ENCODE assay signal across 17 mouse cellular contexts in the genomic region with DNA sequence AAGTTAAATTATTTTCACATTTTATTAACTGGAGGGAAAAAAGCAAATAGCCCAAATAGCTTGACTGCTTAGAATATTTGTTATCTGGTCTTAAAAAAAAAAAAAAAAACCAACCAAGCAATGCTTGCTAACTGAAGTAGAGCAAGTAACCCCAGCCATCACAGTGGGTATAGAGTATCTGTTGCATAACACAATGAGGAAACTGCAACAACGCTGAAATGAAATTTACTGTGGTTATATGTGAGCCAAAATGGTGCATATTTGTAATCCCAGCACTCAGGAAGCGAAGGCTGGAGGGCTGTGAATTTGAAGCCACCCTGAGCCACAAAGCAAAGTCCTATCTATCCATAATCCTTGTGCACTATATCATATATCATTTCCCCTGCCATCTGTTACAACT. TPM values are rescaled to one million over a fixed set of nuclear protein-coding genes. Genes with fewer than 3 reads are reported as not detected.
"Had no signal": no experiment of that assay in that cellular context is flagged by ENCODE, and none has a peak within 500 bp of the region (broad histone marks: within the 10 kb centered on the region; RNA-seq: fewer than 3 reads in every experiment).

No protein-coding gene starts in this region.

- ATAC-seq: liver, embryonic 12.5 days; midbrain, embryonic 13.5 days; midbrain, embryonic 16.5 days had no signal

- DNase-seq: kidney, adult 18-20 months; kidney, adult 9 months; kidney, postnatal 14 days; kidney, postnatal 4 days; liver; lung, adult 18-20 months; thymus, adult 18-20 months; thymus, postnatal 36 days had no signal

- H3K4me3 ChIP-seq: limb, embryonic 10.5 days; limb, embryonic 13.5 days; liver, embryonic 12.5 days; liver, embryonic 15.5 days; lung, embryonic 15.5 days; megakaryocyte, embryonic 14.5 days; midbrain, embryonic 10.5 days; midbrain, embryonic 13.5 days had no signal

- H3K27ac ChIP-seq: limb, embryonic 10.5 days; limb, embryonic 13.5 days; liver, embryonic 12.5 days; liver, embryonic 15.5 days; lung, embryonic 15.5 days; midbrain, embryonic 10.5 days; midbrain, embryonic 13.5 days had no signal

- H3K4me1 ChIP-seq: limb, embryonic 10.5 days; limb, embryonic 13.5 days; lung, embryonic 15.5 days; midbrain, embryonic 10.5 days; midbrain, embryonic 13.5 days had no signal

- H3K9ac ChIP-seq: limb, embryonic 13.5 days; liver, embryonic 12.5 days; liver, embryonic 15.5 days; lung, embryonic 15.5 days; midbrain, embryonic 13.5 days had no signal

- H3K9me3 ChIP-seq: limb, embryonic 10.5 days; limb, embryonic 13.5 days; liver, embryonic 12.5 days; liver, embryonic 15.5 days; lung, embryonic 15.5 days; megakaryocyte, embryonic 14.5 days; midbrain, embryonic 10.5 days; midbrain, embryonic 13.5 days had no signal

- H3K4me2 ChIP-seq: limb, embryonic 13.5 days; liver, embryonic 12.5 days; liver, embryonic 15.5 days; lung, embryonic 15.5 days; midbrain, embryonic 13.5 days had no signal

- H3K27me3 ChIP-seq: limb, embryonic 13.5 days; liver, embryonic 12.5 days; liver, embryonic 15.5 days; lung, embryonic 15.5 days; megakaryocyte, embryonic 14.5 days; midbrain, embryonic 13.5 days had no signal

RNA-seq across cellular contexts. Expression of a gene that starts 35.0 kb away (rescaled TPM):
- polyA plus RNA-seq: liver, embryonic 12.5 days had no signal
